Mouse (Mus musculus): ENCODE data around the gene Ssbp4.

Gene Ssbp4

GRCm38 (mm10) chr8:70587955-70588354 lies 20.7 kb downstream of the Ssbp4 start:
- in situ Hi-C loops (cut with MboI, MseI), result loop anchor here (5.0 kb wide), 1 partner anchor 176 kb away; no protein-coding TSS in a partner anchor

GRCm38 (mm10) chr8:70585258-70585652 lies 23.4 kb downstream of the Ssbp4 start:
- in situ Hi-C loops (cut with MboI, MseI), result loop anchor here (5.0 kb wide), 1 partner anchor 173 kb away; no protein-coding TSS in a partner anchor

GRCm38 (mm10) chr8:70584606-70585257 lies 23.9 kb downstream of the Ssbp4 start:
- in situ Hi-C loops (cut with MboI, MseI), result loop anchor here (5.0 kb wide), 1 partner anchor 172 kb away; no protein-coding TSS in a partner anchor

- in situ Hi-C loops (cut with MboI, MseI), result no loop called here
Measured at GRCm38 (mm10) chr8:70583476-70584387, 24.9 kb downstream of the Ssbp4 start.

GRCm38 (mm10) chr8:70577207-70577606 lies 31.5 kb downstream of the Ssbp4 start:
- in situ Hi-C loops (cut with MboI, MseI), result no loop called here

GRCm38 (mm10) chr8:70574915-70575314 lies 33.8 kb downstream of the Ssbp4 start:
- in situ Hi-C loops (cut with MboI, MseI), result no loop called here

- in situ Hi-C loops (cut with MboI, MseI), result no loop called here
Measured at GRCm38 (mm10) chr8:70574302-70574701, 34.4 kb downstream of the Ssbp4 start.

- in situ Hi-C loops (cut with MboI, MseI), result no loop called here
Measured at GRCm38 (mm10) chr8:70570990-70571389, 37.7 kb downstream of the Ssbp4 start.

GRCm38 (mm10) chr8:70570360-70570759 lies 38.3 kb downstream of the Ssbp4 start:
- in situ Hi-C loops (cut with MboI, MseI), result no loop called here

GRCm38 (mm10) chr8:70565561-70565960 lies 43.1 kb downstream of the Ssbp4 start:
- in situ Hi-C loops (cut with MboI, MseI), result no loop called here

GRCm38 (mm10) chr8:70564696-70565235 lies 43.9 kb downstream of the Ssbp4 start:
- in situ Hi-C loops (cut with MboI, MseI), result no loop called here

- in situ Hi-C loops (cut with MboI, MseI), result no loop called here
Measured at GRCm38 (mm10) chr8:70563763-70564387, 44.8 kb downstream of the Ssbp4 start.

GRCm38 (mm10) chr8:70562802-70563201 lies 45.9 kb downstream of the Ssbp4 start:
- in situ Hi-C loops (cut with MboI, MseI), result no loop called here

GRCm38 (mm10) chr8:70561809-70562535 lies 46.7 kb downstream of the Ssbp4 start:
- in situ Hi-C loops (cut with MboI, MseI), result no loop called here

GRCm38 (mm10) chr8:70561357-70561756 lies 47.3 kb downstream of the Ssbp4 start:
- in situ Hi-C loops (cut with MboI, MseI), result no loop called here

GRCm38 (mm10) chr8:70560564-70560963 lies 48.1 kb downstream of the Ssbp4 start:
- in situ Hi-C loops (cut with MboI, MseI), result no loop called here

- in situ Hi-C loops (cut with MboI, MseI), result no loop called here
Measured at GRCm38 (mm10) chr8:70560096-70560495, 48.6 kb downstream of the Ssbp4 start.

GRCm38 (mm10) chr8:70558983-70559382 lies 49.7 kb downstream of the Ssbp4 start:
- in situ Hi-C loops (cut with MboI, MseI), result no loop called here

- in situ Hi-C loops (cut with MboI, MseI), result no loop called here
Measured at GRCm38 (mm10) chr8:70558334-70558733, 50.3 kb downstream of the Ssbp4 start.

- in situ Hi-C loops (cut with MboI, MseI), result no loop called here
Measured at GRCm38 (mm10) chr8:70555079-70555747, 53.5 kb downstream of the Ssbp4 start.

- in situ Hi-C loops (cut with MboI, MseI), result no loop called here
Measured at GRCm38 (mm10) chr8:70553740-70554139, 54.9 kb downstream of the Ssbp4 start.

Data from T-helper 1 cell (primary cell).